Mouse (Mus musculus) forebrain, embryonic 10.5 days (tissue): Measurements from ENCODE around the gene Klhl11. TPM values are rescaled to one million over a fixed set of nuclear protein-coding genes. Genes with fewer than 3 reads are reported as not detected.
A peak's percentile ranks its signal among the peaks of the same experiment; 100 is the strongest.

Experiments used
- DNase-seq: peaks from one replicate; pipeline ENCODE4 v3.0.0-alpha.2; 2017; ENCODE audit warnings: low spot score; ENCODE audit errors: extremely low spot score
- H3K27ac ChIP-seq: fragments of 300-500 bp; sonication (generic); 2 replicates; pipeline ENCODE4 v1.5.1; 2016; ENCODE audit warnings: mild to moderate bottlenecking
- H3K27me3 ChIP-seq: fragments of 300-500 bp; sonication (generic); 2 replicates; pipeline ENCODE4 v1.6.1; 2016; ENCODE audit warnings: mild to moderate bottlenecking; ENCODE audit not compliant: poor library complexity, severe bottlenecking
- H3K36me3 ChIP-seq: fragments of 300-500 bp; sonication (generic); replicated peaks from 2 replicates; pipeline ENCODE4 v1.6.1; 2016; ENCODE audit warnings: mild to moderate bottlenecking, moderate library complexity
- H3K4me1 ChIP-seq: fragments of 300-500 bp; sonication (generic); 2 replicates; pipeline ENCODE4 v1.6.1; 2016
- H3K4me3 ChIP-seq: fragments of 300-500 bp; sonication (generic); 2 replicates; pipeline ENCODE4 v1.5.1; 2016; ENCODE audit warnings: mild to moderate bottlenecking, moderate library complexity
- H3K9me3 ChIP-seq: fragments of 300-500 bp; sonication (generic); 2 replicates; pipeline ENCODE4 v1.6.1; 2016; ENCODE audit warnings: mild to moderate bottlenecking, moderate library complexity
- WGBS: fragments of 180-500 bp; shearing (Covaris S2); methylation state at CpG from one replicate; pipeline ENCODE4 v1.1.7; 2016; 5-methylcytosine and 5-hydroxymethylcytosine counted together
- polyA plus RNA-seq: library from polyadenylated mRNA; unstranded; fragments of >200 nt; fragmentation: Nextera tagmentation; extraction: Ambion mirVana; gene quantifications from 2 replicates; pipeline ENCODE4 v1.2.1, GENCODE M21; 2016

Gene Klhl11
- polyA plus RNA-seq, 1 experiment from 2014 or later, result 10.0 TPM

GRCm38 (mm10) chr11:100457711-100458110 lies 14.8 kb downstream of the Klhl11 start:
- H3K4me3 ChIP-seq, result no peak overlapping the region
- no peak for DNase-seq
- no peaks in the 10 kb centered on the region for H3K9me3 ChIP-seq
- no peaks in the 10 kb centered on the region for H3K27me3 ChIP-seq
- peaks cover 73% of the 10 kb centered on the region for H3K36me3 ChIP-seq
- no peaks in the 10 kb centered on the region for H3K4me1 ChIP-seq
- no peak overlapping the region for H3K27ac ChIP-seq
- WGBS, result 94% methylated on average over 5 of the region's 5 CpGs

GRCm38 (mm10) chr11:100457247-100457646 lies 15.3 kb downstream of the Klhl11 start:
- no peaks in the 10 kb centered on the region for H3K4me1 ChIP-seq
- no peak overlapping the region for H3K27ac ChIP-seq
- H3K27me3 ChIP-seq, result no peaks in the 10 kb centered on the region
- H3K36me3 ChIP-seq, result peaks cover 70% of the 10 kb centered on the region
- 88% methylated on average over 4 of the region's 4 CpGs for WGBS
- no peak for DNase-seq
- H3K9me3 ChIP-seq, result peaks cover 2% of the 10 kb centered on the region; the same call in 1 of the 2 replicates
- no peak overlapping the region for H3K4me3 ChIP-seq

- Histone ChIP-seq H3K9me3 (no peaks in the 10 kb centered on the region), H3K27me3 (no peaks in the 10 kb centered on the region), H3K4me1 (peaks cover 24% of the 10 kb centered on the region), H3K4me3 (no peak overlapping the region), H3K36me3 (peaks cover 17% of the 10 kb centered on the region), H3K27ac (no peak overlapping the region)
- 92% methylated on average over 6 of the region's 6 CpGs for WGBS
- DNase-seq, result no peak
These were observed 29.9 kb downstream of the Klhl11 start for GRCm38 (mm10) chr11:100442625-100443024.

GRCm38 (mm10) chr11:100441797-100442196 lies 30.7 kb downstream of the Klhl11 start, which contains the start of the genes Nt5c3b and Klhl10:
Gene Nt5c3b, minus strand, starts transcription at chr11:100441808.
Gene Klhl10, plus strand, starts transcription at chr11:100441917.
- Histone ChIP-seq H3K27ac (peak within 1 kb of the TSS; percentile 90), H3K4me3 (peak within 1 kb of the TSS; percentile 70), H3K36me3 (peaks cover 25% of the 10 kb centered on the region), H3K9me3 (no peaks in the 10 kb centered on the region), H3K27me3 (no peaks in the 10 kb centered on the region), H3K4me1 (peaks cover 24% of the 10 kb centered on the region)
- DNase-seq, result no peak
- 91% methylated on average over 8 of the region's 8 CpGs for WGBS

GRCm38 (mm10) chr11:100440691-100441522 lies 31.6 kb downstream of the Klhl11 start:
- H3K36me3 ChIP-seq, result peaks cover 34% of the 10 kb centered on the region
- 2% methylated on average over 52 of the region's 52 CpGs for WGBS
- peak overlapping the region; percentile 70 for H3K4me3 ChIP-seq
- H3K27ac ChIP-seq, result peak overlapping the region; percentile 90
- H3K4me1 ChIP-seq, result peaks cover 28% of the 10 kb centered on the region
- no peaks in the 10 kb centered on the region for H3K9me3 ChIP-seq
- H3K27me3 ChIP-seq, result no peaks in the 10 kb centered on the region
- DNase-seq, result peak; percentile 72

- Histone ChIP-seq H3K36me3 (peaks cover 59% of the 10 kb centered on the region), H3K27ac (no peak overlapping the region), H3K9me3 (no peaks in the 10 kb centered on the region), H3K4me3 (no peak overlapping the region), H3K4me1 (peaks cover 35% of the 10 kb centered on the region), H3K27me3 (no peaks in the 10 kb centered on the region)
- WGBS, result 83% methylated on average over 1 of the region's 1 CpGs
- no peak for DNase-seq
These were observed 34.6 kb downstream of the Klhl11 start for GRCm38 (mm10) chr11:100437901-100438300.

- peaks cover 79% of the 10 kb centered on the region for H3K36me3 ChIP-seq
- no peak overlapping the region for H3K4me3 ChIP-seq
- H3K27ac ChIP-seq, result no peak overlapping the region
- 74% methylated on average over 9 of the region's 9 CpGs for WGBS
- no peaks in the 10 kb centered on the region for H3K27me3 ChIP-seq
- no peaks in the 10 kb centered on the region for H3K9me3 ChIP-seq
- H3K4me1 ChIP-seq, result peaks cover 24% of the 10 kb centered on the region
- DNase-seq, result no peak
These were observed 36.8 kb downstream of the Klhl11 start for GRCm38 (mm10) chr11:100435678-100436246.

GRCm38 (mm10) chr11:100432002-100432401 lies 40.5 kb downstream of the Klhl11 start:
- Histone ChIP-seq H3K27me3 (no peaks in the 10 kb centered on the region), H3K36me3 (peaks cover 80% of the 10 kb centered on the region), H3K27ac (no peak overlapping the region), H3K4me3 (no peak overlapping the region), H3K4me1 (peaks cover 11% of the 10 kb centered on the region), H3K9me3 (no peaks in the 10 kb centered on the region)
- WGBS, result 93% methylated on average over 5 of the region's 5 CpGs
- DNase-seq, result no peak

- Histone ChIP-seq H3K36me3 (peaks cover 71% of the 10 kb centered on the region), H3K4me3 (no peak overlapping the region), H3K27ac (no peak overlapping the region), H3K9me3 (no peaks in the 10 kb centered on the region), H3K27me3 (no peaks in the 10 kb centered on the region), H3K4me1 (0 out of 2 replicates have a peak, but pooled peaks cover 10% of the 10 kb centered on the region)
- WGBS, result 94% methylated on average over 7 of the region's 7 CpGs
- no peak for DNase-seq
These were observed 42.5 kb downstream of the Klhl11 start for GRCm38 (mm10) chr11:100430052-100430451.

- H3K27me3 ChIP-seq, result no peaks in the 10 kb centered on the region
- H3K9me3 ChIP-seq, result no peaks in the 10 kb centered on the region
- H3K36me3 ChIP-seq, result peaks cover 72% of the 10 kb centered on the region
- no peak for DNase-seq
- H3K4me1 ChIP-seq, result 0 out of 2 replicates have a peak, but pooled peaks cover 10% of the 10 kb centered on the region
- WGBS, result 89% methylated on average over 9 of the region's 9 CpGs
- H3K27ac ChIP-seq, result no peak overlapping the region
- no peak overlapping the region for H3K4me3 ChIP-seq
These were observed 43.8 kb downstream of the Klhl11 start for GRCm38 (mm10) chr11:100428612-100429199.

- 88% methylated on average over 3 of the region's 3 CpGs for WGBS
- no peak for DNase-seq
- H3K4me3 ChIP-seq, result no peak overlapping the region
- H3K36me3 ChIP-seq, result peaks cover 71% of the 10 kb centered on the region
- no peak overlapping the region for H3K27ac ChIP-seq
- peaks cover 10% of the 10 kb centered on the region; the same call in 1 of the 2 replicates for H3K4me1 ChIP-seq
- H3K9me3 ChIP-seq, result no peaks in the 10 kb centered on the region
- H3K27me3 ChIP-seq, result no peaks in the 10 kb centered on the region
These were observed 45.7 kb downstream of the Klhl11 start for GRCm38 (mm10) chr11:100426820-100427219.

- H3K36me3 ChIP-seq, result peaks cover 69% of the 10 kb centered on the region
- peaks cover 18% of the 10 kb centered on the region; the same call in 1 of the 2 replicates for H3K4me1 ChIP-seq
- WGBS, result 41% methylated on average over 7 of the region's 7 CpGs
- no peak overlapping the region for H3K27ac ChIP-seq
- no peak overlapping the region for H3K4me3 ChIP-seq
- peak; percentile 42 for DNase-seq
- no peaks in the 10 kb centered on the region for H3K27me3 ChIP-seq
- H3K9me3 ChIP-seq, result no peaks in the 10 kb centered on the region
These were observed 46.7 kb downstream of the Klhl11 start for GRCm38 (mm10) chr11:100425851-100426250.

GRCm38 (mm10) chr11:100423836-100424235 lies 48.7 kb downstream of the Klhl11 start:
- peaks cover 58% of the 10 kb centered on the region for H3K36me3 ChIP-seq
- 89% methylated on average over 7 of the region's 7 CpGs for WGBS

More at GRCm38 (mm10) chr11:100423836-100424235, 48.7 kb downstream of the Klhl11 start:
- Histone ChIP-seq H3K27me3 (no peaks in the 10 kb centered on the region), H3K27ac (no peak overlapping the region), H3K4me3 (no peak overlapping the region), H3K9me3 (no peaks in the 10 kb centered on the region), H3K4me1 (peaks cover 18% of the 10 kb centered on the region; the same call in 1 of the 2 replicates)
- no peak for DNase-seq
